In genomic region chr12:69573916-69574881, GRCm38 (mm10) we compare ENCODE assay signal across 8 mouse cellular contexts. TPM values are rescaled to one million over a fixed set of nuclear protein-coding genes. Genes with fewer than 3 reads are reported as not detected.
DNase-seq lines count a peak whose midpoint lies in the region.

No protein-coding gene starts in this region.

- H3K9me3 ChIP-seq in megakaryocyte, embryonic 14.5 days, result 0 out of 2 replicates have a peak, but pooled peaks cover 3% of the 10 kb centered on the region

- intact Hi-C loops in gastrocnemius, postnatal 14 days (cut with DNase I; ENCODE audit: low total_unique reads), result loop anchor here (10.0 kb wide), 2 partner anchors 119 to 209 kb away; no protein-coding TSS in a partner anchor

- H3K36me3 ChIP-seq in megakaryocyte, embryonic 14.5 days (replicated peaks; ENCODE audit: low read length), result peaks cover 44% of the 10 kb centered on the region

- peak; percentile 77 for DNase-seq in ovary, postnatal 14 days (ENCODE audit: low spot score)
- DNase-seq in ovary, postnatal 36 days (ENCODE audit: low spot score), result no peak
- peak; percentile 92 for DNase-seq in embryo, embryonic 10 days (ENCODE audit: low spot score)
- peak; percentile 65 for DNase-seq in gastrocnemius, postnatal 14 days
- DNase-seq in induced T-regulatory cell, adult 2 months (ENCODE audit: low read depth), result peak; percentile 94
- DNase-seq in left cerebral cortex, adult 8-10 months (ENCODE audit: low spot score in 2 of 2), result peak; percentile 39 to 46
- DNase-seq in right cerebral cortex, postnatal 36 days (ENCODE audit: low spot score in 2 of 2), result peak; percentile 65 to 69

- peaks cover 1% of the 10 kb centered on the region for H3K27me3 ChIP-seq in megakaryocyte, embryonic 14.5 days (replicated peaks)

- H3K4me3 ChIP-seq in megakaryocyte, embryonic 14.5 days (replicated peaks), result peak overlapping the region; percentile 88

- H3K4me1 ChIP-seq in megakaryocyte, embryonic 14.5 days, result peaks cover 23% of the 10 kb centered on the region

RNA-seq across cellular contexts. Expression of gene Vcpkmt, which starts 8.6 kb away (rescaled TPM):
- total RNA-seq in gastrocnemius, postnatal 14 days (2021), result 1 to 10 TPM; 3.7 to 4.1 TPM
- total RNA-seq in left cerebral cortex, adult 8-10 months (2022), result 10 to 100 TPM; 19.5 to 23.6 (median 22.3) TPM
- 7.0 TPM in 1 of 2 replicates, not detected in the other for polyA plus RNA-seq in megakaryocyte, embryonic 14.5 days (2012; ENCODE audit: insufficient read depth, low replicate concordance)
